Mouse (Mus musculus) B cell, adult 2 months (primary cell): ENCODE results near the gene Ccdc93.

Experiments used
- DNase-seq, 2 experiments: peaks; one replicate each; pipeline ENCODE4 v3.0.0; 2022

Gene Ccdc93

DNA sequence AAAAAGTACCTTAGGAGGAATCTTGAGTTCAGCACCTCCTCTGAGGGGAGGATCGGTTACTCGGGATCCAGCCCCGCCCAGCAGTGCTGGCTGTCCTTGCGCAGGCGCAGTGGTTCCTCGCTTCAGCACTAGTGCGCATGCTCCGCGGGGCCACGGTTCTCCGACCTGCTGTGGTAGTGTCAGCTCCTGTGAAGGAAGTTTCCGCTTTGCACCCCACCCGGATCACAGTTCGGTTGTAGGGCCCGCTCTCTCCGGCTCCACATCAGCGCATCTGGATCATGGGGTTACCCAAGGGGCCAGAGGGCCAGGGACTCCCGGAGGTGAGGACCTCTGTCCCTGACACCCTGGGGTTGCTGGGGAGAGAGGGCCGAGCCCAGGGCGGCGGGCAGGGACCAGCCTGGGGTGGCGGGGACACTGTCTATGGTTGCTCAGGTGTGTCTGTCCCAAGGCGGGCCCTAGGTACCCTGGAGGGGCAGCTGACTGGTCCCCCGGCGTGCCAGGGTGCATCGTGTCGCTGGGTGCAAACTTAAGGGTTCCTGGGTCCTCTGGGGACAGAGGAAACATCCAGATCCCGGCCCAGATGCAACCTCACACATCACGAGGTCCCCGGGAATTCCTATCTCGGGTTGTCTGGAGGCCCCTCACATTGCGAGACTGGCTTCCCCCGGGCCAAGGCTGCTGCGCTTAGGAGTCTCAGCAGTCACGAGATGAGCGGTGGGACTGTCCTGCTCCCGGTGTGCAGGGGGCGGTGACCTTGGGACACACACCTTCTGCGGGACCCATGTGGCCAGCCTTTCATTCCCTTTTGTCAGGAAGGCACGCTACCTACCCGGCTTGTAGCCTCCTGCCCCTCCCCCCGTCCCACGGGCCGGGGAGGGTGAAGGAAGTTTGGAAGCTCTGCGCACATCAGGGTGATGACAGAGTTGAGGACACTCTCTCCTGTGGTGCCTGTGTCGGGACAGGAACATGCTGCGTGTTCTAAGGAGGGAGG is at the start of gene Ccdc93:
TSS of gene Ccdc93 (plus strand) at position 112 of the 991 bp plus-strand sequence.
- peak; percentile 99 for DNase-seq

- DNase-seq, result no peak
Observed at GRCm38 (mm10) chr1:121381562-121381961, 49.3 kb upstream of the Ccdc93 start.

DNA sequence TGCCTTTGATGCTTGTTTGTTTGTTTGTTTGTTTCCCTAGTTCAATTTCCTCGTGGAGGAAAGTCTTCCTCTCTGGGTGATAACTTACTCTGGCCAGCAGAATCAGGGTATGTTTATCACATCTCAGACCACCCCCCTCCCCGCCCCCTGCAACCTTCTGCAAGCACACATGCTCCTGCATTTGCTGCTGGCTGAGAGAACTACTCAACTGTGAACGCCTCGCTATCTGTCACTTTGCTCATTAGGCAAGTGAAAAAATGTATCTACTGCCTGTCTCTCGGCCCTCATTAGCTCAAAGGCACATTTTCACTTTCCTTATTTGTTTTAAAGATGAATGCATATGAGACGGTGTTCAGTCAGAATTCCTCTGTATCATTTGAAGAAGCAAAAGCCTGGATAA is 42.5 kb upstream of the Ccdc93 start:
- DNase-seq, result no peak

DNA sequence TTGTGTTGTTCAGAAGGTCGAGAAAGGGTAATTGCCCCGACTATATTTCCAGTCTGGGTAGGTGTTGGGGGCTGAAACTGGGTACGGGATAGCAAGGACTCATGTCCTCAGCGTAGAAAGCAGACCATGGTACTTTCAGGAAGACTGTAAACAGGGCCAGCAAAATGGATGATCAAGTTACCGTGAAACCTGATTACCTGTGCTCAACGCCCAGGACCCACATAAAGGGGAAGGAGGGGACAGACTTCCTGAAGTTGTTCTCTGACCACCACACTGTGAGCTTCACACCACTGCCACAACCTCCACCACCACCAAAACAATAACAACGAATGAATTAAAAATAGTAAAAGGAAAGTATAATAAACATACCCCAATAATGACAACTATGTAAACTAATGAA is 42.1 kb upstream of the Ccdc93 start:
- no peak for DNase-seq

- peak; percentile 5 to 11 for DNase-seq
Observed at GRCm38 (mm10) chr1:121389574-121389973, 41.3 kb upstream of the Ccdc93 start.

GRCm38 (mm10) chr1:121390003-121390402 is 40.8 kb upstream of the Ccdc93 start:
- no peak for DNase-seq

GRCm38 (mm10) chr1:121390421-121390820 is 40.4 kb upstream of the Ccdc93 start:
- no peak for DNase-seq

DNA sequence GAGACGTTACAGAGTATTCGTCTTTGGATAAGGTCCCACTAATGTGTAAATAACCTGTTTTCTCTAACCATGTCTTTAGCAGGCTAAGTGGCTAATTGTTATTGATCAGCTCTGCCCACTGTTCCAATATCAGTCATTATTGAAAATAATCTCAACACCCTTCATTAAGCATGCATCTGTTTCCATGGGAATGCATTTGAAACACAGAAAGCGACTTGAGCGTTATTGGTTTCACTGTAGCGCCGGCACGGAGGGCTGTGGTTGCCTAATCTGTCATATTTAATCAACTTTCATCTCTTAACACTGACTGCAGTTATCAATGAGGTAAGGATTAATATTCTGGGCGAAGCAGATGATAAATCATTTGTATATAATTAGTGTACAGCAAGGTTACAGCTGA is 40.0 kb upstream of the Ccdc93 start:
- no peak for DNase-seq

- DNase-seq, result no peak
Observed at GRCm38 (mm10) chr1:121393117-121393516, 37.7 kb upstream of the Ccdc93 start.

- DNase-seq, result no peak
Observed at GRCm38 (mm10) chr1:121394764-121395163, 36.1 kb upstream of the Ccdc93 start.

DNA sequence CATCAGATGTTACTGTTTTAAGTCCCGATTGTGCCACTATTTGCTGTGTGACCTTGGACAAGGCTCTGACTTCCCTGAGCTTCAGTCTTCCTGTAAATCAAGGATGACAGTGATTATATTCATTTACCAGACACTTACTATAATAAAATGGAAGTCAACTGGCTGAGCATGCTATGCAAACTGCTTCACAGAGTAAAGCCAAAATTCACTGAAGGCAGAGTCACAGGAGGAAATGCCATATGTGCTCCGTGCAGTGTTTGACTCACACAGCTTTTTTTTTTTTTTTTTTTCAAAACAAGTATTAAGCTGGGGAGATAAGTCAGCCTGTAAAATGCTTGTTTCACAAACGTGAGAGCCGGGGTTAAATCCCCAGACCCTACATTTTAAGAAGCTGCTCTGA is 34.3 kb upstream of the Ccdc93 start:
- no peak for DNase-seq

DNA sequence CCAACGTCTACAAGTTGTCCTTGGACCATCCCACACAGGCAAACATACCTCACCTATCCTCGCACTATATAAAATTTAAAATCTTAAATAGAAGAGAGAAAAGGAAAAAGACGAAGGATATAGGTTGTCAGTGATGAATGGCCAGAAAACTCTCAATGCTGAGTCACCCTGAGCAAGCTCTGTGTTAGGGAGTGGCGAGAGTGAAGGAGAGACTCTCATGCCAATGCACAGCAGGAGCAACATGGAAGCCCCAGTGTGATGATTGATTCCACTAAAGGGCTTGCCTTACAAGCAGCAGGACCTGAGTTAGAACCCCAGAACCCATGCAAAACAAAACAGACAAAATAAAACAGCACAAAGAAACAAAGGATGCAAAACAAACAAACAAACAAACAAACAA is 32.6 kb upstream of the Ccdc93 start:
- no peak for DNase-seq

- no peak for DNase-seq
Observed at GRCm38 (mm10) chr1:121398986-121399881, 31.6 kb upstream of the Ccdc93 start.

- DNase-seq, result peak; percentile 15 to 24
Observed at GRCm38 (mm10) chr1:121400243-121400642, 30.6 kb upstream of the Ccdc93 start.

- peak; percentile 38 to 45 for DNase-seq
Observed at GRCm38 (mm10) chr1:121419084-121419483, 11.8 kb upstream of the Ccdc93 start.

DNA sequence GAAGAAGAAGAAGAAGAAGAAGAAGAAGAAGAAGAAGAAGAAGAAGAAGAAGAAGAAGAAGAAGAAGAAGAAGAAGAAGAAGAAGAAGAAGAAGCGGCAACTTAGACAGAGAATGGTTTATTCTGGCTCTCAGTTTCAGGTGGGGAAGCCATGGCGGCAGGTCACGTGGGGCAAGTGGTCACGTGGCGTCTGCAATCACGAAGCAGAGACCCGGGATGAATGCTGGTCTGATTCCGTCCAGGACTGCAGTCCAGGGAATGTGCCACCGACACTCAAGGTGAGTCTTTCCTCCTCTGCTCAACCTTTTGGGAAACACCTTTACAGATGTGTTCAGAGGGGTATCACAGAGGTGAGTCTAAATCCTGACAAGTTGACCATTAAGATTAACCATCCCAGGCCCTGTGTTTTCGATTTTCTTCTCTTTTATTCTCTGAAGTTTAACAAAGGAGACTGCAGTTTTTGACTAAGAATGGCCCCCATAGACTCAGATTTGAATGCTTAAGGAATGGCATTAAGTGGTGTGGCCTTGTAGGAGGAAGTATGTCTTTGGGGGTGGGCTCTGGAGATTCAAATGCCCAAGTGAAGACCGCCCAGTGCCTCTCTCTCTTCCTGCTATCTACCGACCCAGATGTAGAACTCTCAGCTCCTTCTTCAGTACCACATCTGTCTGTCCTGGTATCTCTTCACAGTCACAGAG is 11.1 kb upstream of the Ccdc93 start:
- DNase-seq, result no peak

DNA sequence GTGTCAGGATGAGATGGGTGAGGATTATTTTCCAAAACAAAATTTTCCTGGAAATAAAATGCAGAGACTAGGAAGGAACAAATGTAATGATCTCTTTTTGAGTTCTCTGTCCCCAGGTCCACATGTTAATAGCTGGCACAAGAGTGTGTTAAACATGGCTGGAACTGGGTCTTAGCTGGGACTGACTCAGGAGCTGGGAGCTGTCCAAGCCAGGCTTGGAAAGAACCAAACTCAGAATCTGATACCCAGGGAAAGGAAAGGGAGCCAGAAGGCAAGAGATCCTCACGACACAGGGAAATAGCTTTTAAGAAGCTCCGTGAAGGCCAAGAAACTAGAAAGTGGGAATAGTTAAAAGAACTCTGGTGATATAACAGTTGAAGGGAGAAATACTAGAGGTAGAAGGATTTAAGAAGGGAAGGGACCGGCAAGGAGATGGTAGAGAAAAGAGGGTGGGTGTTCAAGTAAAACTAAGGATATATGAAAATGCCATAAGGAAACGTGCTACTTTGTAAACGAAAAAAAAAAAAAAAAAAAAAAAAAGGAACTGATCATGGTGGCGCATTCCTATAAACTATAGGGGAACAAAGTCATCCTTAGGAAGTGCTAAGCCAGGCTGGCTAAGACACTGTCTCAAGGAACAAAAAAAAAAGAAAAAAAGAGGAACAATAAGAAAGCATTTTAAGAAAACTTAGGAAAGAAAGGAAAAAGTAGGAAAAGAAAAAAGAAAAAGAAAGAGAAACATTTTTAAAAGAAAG is 489 bp upstream of the Ccdc93 start:
- DNase-seq, result no peak

DNA sequence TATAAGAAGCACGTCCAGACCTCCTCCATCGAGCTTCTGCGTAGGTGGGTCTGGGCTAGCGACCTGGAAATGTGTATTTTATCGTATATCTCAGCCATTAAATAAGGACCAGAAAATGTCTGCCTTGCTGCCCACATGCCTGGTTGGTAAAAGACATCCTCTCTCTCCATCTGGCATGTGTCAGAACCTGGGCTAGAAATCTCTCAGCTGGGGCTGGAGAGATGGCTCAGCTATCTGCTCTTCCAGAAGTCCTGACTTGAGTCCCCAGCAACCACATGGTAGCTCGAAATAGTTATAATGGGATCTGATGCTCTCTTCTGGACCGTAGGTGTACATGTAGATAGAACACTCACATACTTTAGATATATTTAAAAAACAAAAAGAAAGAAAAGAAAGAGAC is 5.1 kb downstream of the Ccdc93 start:
- no peak for DNase-seq

DNA sequence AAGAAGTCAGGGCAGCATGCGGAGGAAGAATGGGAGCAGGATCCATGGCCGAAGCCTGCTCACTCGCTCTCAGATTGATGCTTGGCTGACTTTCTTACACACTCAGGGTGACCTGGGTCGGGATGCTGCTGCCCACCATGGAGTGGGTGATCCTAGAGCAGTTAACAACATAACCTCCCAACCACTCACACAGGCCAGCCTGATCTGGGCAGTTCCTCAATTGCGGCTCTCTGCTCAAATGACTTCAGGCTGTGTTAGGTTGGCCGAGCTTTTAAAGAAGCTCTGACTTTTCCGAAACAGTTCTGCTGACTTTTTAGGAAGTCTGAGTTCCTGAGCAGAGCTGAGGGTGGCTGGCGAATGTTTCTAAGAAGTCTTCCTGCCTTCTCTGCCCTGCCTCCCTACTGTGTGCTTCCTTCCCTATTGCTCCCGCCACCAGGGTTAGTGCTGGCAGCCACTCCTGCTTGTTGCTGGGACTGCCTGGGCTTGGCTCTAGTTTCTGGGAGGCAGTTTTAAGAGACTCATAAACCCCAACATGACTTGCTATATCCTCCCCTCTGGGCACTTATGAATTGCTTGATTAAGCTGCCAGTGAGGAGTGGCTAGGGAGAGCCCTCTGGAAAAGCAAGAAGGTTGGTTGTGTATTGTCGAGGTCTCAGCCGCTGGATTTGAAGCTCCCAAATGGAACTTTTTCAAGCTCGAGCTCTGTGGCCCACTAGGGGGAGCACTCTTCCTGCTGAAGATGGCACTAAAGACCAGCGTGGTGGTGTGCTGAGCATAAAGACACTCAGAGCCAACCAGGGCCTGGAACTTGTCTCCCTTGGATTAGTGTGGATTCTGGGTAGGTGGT is 9.9 kb downstream of the Ccdc93 start:
- peak; percentile 72 for DNase-seq

DNA sequence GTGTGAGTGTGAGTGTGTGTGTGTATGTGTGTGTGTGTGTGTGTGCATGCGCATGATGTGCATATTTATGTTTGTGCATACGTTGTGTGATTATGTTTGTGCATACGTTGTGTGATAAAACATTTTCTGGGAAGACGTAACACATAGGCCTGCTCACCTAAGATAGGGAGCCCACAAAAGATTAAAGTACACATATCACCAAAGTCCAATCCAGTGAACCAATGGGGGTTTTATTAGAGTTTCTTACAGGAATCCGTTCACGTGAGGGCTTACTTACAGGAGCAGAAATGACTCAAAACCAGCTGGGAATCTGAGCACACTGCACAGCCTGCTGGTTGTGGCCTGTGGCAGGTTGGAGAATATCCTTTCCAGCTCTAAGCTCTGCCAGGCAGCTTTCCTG is 13.3 kb downstream of the Ccdc93 start:
- no peak for DNase-seq

DNA sequence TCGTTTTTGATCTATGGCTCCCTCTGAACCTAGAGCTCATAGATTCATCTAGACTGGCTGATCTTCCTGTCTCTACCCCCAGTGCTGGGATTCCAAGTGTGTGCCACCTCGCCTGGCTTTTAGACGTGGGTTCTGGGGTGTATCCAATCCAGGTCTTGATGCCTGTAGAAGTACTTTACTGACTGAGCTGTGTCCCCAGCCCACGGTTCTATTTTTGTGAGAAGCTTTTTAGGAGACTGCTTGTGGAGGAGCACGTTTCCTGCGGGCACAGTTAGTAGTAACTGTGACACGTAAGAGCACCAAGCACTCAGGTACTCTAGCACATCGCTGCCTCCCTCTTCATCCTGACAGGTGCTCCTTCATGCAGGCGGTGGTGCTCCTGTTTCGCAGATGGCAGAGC is 16.4 kb downstream of the Ccdc93 start:
- DNase-seq, result no peak
